Mouse (Mus musculus): ENCODE results near the gene Sf1.

DNA sequence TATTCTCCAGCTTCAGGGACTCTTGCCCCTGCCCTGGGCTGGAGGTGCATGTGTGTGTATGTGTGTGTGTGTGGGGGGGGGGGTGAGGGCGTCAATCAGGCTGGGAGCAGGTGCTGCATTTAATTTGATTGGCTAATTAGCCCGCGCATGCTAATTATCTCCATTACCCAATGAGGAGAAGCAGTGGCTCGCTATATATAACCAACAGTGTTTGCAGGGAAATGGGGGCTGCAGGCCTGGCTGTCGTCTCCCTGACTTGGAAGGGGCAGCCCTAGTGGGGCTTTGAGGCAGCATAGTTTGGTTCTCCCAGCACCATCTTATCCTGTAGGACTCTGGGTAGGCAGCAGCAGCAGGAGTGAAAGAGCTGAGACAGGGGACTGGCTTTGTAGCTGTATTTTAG is 62.1 kb downstream of the Sf1 start:
- TF ChIP-seq CTCF (IDR thresholded peaks at IDR 0.05) = no peak
- no peak for TF ChIP-seq EP300 (IDR thresholded peaks at IDR 0.05)

Data from lung, postnatal 0 days (tissue).